Mouse (Mus musculus) frontal cortex, postnatal 36 days (tissue): ENCODE results near the gene Git1.

Experiments
- DNase-seq, 2 experiments: peaks; one replicate each; pipeline ENCODE4 v3.0.0; 2022; ENCODE audit warnings: low spot score in 2 of 2

The Git1 gene

GRCm38 (mm10) chr11:77493512-77494343 is at the start of gene Git1:
Gene Git1 (plus strand): TSS chr11:77493562.
- DNase-seq, result peak; percentile 66 to 70

- DNase-seq, result no peak
Observed at GRCm38 (mm10) chr11:77444939-77445338, 48.4 kb upstream of the Git1 start.

GRCm38 (mm10) chr11:77446628-77447041 is 46.7 kb upstream of the Git1 start:
- no peak for DNase-seq

- DNase-seq, result no peak
Observed at GRCm38 (mm10) chr11:77449224-77449623, 44.1 kb upstream of the Git1 start.

GRCm38 (mm10) chr11:77451670-77452069 is 41.7 kb upstream of the Git1 start:
- no peak for DNase-seq

- no peak for DNase-seq
Observed at GRCm38 (mm10) chr11:77453388-77453787, 40.0 kb upstream of the Git1 start.

GRCm38 (mm10) chr11:77455770-77456510 is 37.4 kb upstream of the Git1 start:
- no peak for DNase-seq

GRCm38 (mm10) chr11:77456866-77457265 is 36.5 kb upstream of the Git1 start:
- no peak for DNase-seq

- DNase-seq, result no peak
Observed at GRCm38 (mm10) chr11:77461856-77462255, 31.5 kb upstream of the Git1 start.

- DNase-seq, result peak in 1 of 2 experiments; percentile 51
Observed at GRCm38 (mm10) chr11:77462283-77463100, 30.9 kb upstream of the Git1 start, which contains the start of gene Coro6. Gene Coro6 (plus strand): TSS chr11:77462411.

GRCm38 (mm10) chr11:77463101-77463445 is 30.3 kb upstream of the Git1 start:
- no peak for DNase-seq

GRCm38 (mm10) chr11:77463786-77464185 is 29.6 kb upstream of the Git1 start:
- no peak for DNase-seq

GRCm38 (mm10) chr11:77464684-77465083 is 28.7 kb upstream of the Git1 start:
- no peak for DNase-seq

GRCm38 (mm10) chr11:77465111-77465510 is 28.3 kb upstream of the Git1 start:
- DNase-seq, result no peak

GRCm38 (mm10) chr11:77466544-77466943 is 26.8 kb upstream of the Git1 start:
- DNase-seq, result no peak

- DNase-seq, result peak in 1 of 2 experiments; percentile 68
Observed at GRCm38 (mm10) chr11:77467157-77467556, 26.2 kb upstream of the Git1 start.

GRCm38 (mm10) chr11:77467784-77468183 is 25.6 kb upstream of the Git1 start:
- DNase-seq, result peak in 1 of 2 experiments; percentile 80

GRCm38 (mm10) chr11:77468397-77468796 is 25.0 kb upstream of the Git1 start:
- DNase-seq, result no peak

GRCm38 (mm10) chr11:77471407-77471806 is 22.0 kb upstream of the Git1 start:
- no peak for DNase-seq

GRCm38 (mm10) chr11:77472775-77473174 is 20.6 kb upstream of the Git1 start:
- DNase-seq, result no peak

GRCm38 (mm10) chr11:77476216-77476615 is 17.1 kb upstream of the Git1 start:
- DNase-seq, result no peak

- DNase-seq, result no peak
Observed at GRCm38 (mm10) chr11:77476895-77477294, 16.5 kb upstream of the Git1 start.
